Mouse (Mus musculus) liver, embryonic 12.5 days (tissue): Measurements from ENCODE around the gene Foxn1. TPM values are rescaled to one million over a fixed set of nuclear protein-coding genes. Genes with fewer than 3 reads are reported as not detected.

Experiments used
- ATAC-seq: fragments of 200-750 bp; cut with Nextera tagmentation; 2 replicates; pipeline ENCODE4 v1.8.0; 2017; ENCODE audit warnings: moderate number of reproducible peaks, mild to moderate bottlenecking, moderate library complexity
- H3K27ac ChIP-seq: fragments of 300-500 bp; sonication (generic); 2 replicates; pipeline ENCODE4 v1.5.1; 2016; ENCODE audit warnings: mild to moderate bottlenecking
- H3K27me3 ChIP-seq: fragments of 300-500 bp; sonication (generic); replicated peaks from 2 replicates; pipeline ENCODE4 v1.6.1; 2016; ENCODE audit warnings: mild to moderate bottlenecking, moderate library complexity
- H3K36me3 ChIP-seq: fragments of 300-500 bp; sonication (generic); 2 replicates; pipeline ENCODE4 v1.6.1; 2016; ENCODE audit warnings: mild to moderate bottlenecking, moderate library complexity
- H3K4me1 ChIP-seq: fragments of 300-500 bp; sonication (generic); 2 replicates; pipeline ENCODE4 v1.6.1; 2016
- H3K4me2 ChIP-seq: fragments of 300-500 bp; sonication (generic); 2 replicates; pipeline ENCODE4 v1.6.1; 2016; ENCODE audit warnings: mild to moderate bottlenecking, moderate library complexity
- H3K4me3 ChIP-seq: fragments of 300-500 bp; sonication (generic); 2 replicates; pipeline ENCODE4 v1.5.1; 2016; ENCODE audit warnings: mild to moderate bottlenecking, moderate library complexity
- H3K9ac ChIP-seq: fragments of 300-500 bp; sonication (generic); 2 replicates; pipeline ENCODE4 v1.6.1; 2016; ENCODE audit warnings: mild to moderate bottlenecking, moderate library complexity
- H3K9me3 ChIP-seq: fragments of 300-500 bp; sonication (generic); replicated peaks from 2 replicates; pipeline ENCODE4 v1.6.1; 2016; ENCODE audit warnings: mild to moderate bottlenecking, moderate library complexity
- WGBS: fragments of 180-500 bp; shearing (Covaris S2); methylation state at CpG from one replicate; pipeline ENCODE4 v1.1.7; 2016; ENCODE audit not compliant: insufficient replicate concordance; 5-methylcytosine and 5-hydroxymethylcytosine counted together
- polyA plus RNA-seq: library from polyadenylated mRNA; unstranded; fragments of >200 nt; fragmentation: Nextera tagmentation; extraction: Ambion mirVana; gene quantifications from 2 replicates; pipeline ENCODE4 v1.2.1, GENCODE M21; 2016

The Foxn1 gene
- polyA plus RNA-seq, 1 experiment from 2014 or later, result not detected

DNA sequence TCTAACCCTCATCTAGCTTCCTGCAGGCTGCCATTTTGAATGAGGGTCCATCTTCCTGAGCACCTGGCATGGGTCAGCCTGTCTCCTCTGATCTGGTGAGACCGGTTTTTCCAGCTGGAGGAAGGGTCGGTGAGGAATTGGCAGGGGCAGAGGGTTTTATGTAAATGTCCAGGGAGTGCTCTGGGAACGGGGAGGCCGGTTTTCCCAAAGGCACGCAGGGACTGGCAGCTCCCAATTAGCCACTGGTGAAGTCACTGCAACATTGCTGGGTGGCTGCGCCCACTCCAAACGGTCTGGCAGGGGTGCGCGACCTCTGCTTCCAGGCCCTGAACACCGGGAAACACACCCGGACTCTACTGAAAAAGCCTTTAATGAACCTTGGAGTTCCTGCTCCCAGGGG is 10.6 kb upstream of the Foxn1 start:
- H3K4me2 ChIP-seq, result peak overlapping the region; percentile 13; the same call in 1 of the 2 replicates
- no peak for ATAC-seq
- no peaks in the 10 kb centered on the region for H3K4me1 ChIP-seq
- H3K27ac ChIP-seq, result no peak overlapping the region
- no peaks in the 10 kb centered on the region for H3K36me3 ChIP-seq
- no peaks in the 10 kb centered on the region for H3K9me3 ChIP-seq
- peaks cover 26% of the 10 kb centered on the region; the same call in 1 of the 2 replicates for H3K27me3 ChIP-seq
- 46% methylated on average over 11 of the region's 11 CpGs for WGBS
- no peak overlapping the region for H3K4me3 ChIP-seq
- no peak overlapping the region for H3K9ac ChIP-seq

DNA sequence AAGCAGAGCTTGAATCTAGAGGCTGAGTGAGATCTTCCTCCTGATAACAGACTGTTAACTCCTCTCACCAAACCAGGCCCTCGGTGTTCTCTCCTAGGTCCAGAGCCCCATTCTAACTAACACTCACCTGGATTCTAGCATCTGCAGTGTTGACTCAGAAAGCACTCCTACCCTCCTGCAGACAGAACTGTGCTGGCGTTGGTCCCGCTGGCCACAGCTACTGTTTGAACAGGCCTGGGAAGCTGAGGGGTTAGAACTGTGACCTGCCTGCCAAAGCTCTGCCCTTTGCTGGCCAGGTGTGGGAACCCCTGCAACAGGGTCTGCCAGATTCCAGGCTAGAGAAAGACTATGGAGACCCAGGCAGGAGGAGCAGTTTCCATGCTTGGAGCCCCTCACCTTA is 6.4 kb upstream of the Foxn1 start:
- H3K27me3 ChIP-seq, result 0 out of 2 replicates have a peak, but pooled peaks cover 6% of the 10 kb centered on the region
- no peaks in the 10 kb centered on the region for H3K4me1 ChIP-seq
- no peak overlapping the region for H3K4me2 ChIP-seq
- no peaks in the 10 kb centered on the region for H3K36me3 ChIP-seq
- no peak overlapping the region for H3K4me3 ChIP-seq
- WGBS, result 57% methylated on average over 3 of the region's 3 CpGs
- no peak overlapping the region for H3K9ac ChIP-seq
- H3K9me3 ChIP-seq, result no peaks in the 10 kb centered on the region
- H3K27ac ChIP-seq, result no peak overlapping the region
- no peak for ATAC-seq

DNA sequence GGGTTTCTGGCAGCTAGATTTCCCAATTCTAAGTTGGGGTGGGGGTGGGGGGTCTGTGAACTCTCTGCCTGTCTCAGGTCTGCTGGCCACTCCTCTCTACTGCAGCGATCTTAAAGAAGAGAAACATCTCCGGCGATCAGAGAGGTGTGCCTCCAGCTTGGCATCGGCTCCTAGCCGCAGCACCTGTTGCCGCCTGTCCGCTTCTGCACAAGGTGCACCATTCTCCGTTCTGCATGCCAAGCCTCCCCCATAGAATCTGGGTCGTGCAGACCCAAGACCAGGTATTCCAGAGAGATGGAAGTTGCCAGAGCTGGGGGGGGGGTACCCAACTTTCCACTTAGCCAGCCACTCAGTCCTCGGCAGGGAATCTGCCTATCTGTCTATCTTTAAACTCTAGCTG is 582 bp downstream of the Foxn1 start:
- no peaks in the 10 kb centered on the region for H3K4me1 ChIP-seq
- no peak for ATAC-seq
- H3K27me3 ChIP-seq, result peaks cover 10% of the 10 kb centered on the region; the same call in 1 of the 2 replicates
- H3K4me2 ChIP-seq, result no peak overlapping the region
- no peaks in the 10 kb centered on the region for H3K36me3 ChIP-seq
- H3K9me3 ChIP-seq, result no peaks in the 10 kb centered on the region
- 73% methylated on average over 10 of the region's 10 CpGs for WGBS
- H3K4me3 ChIP-seq, result no peak overlapping the region
- no peak overlapping the region for H3K27ac ChIP-seq
- no peak overlapping the region for H3K9ac ChIP-seq

DNA sequence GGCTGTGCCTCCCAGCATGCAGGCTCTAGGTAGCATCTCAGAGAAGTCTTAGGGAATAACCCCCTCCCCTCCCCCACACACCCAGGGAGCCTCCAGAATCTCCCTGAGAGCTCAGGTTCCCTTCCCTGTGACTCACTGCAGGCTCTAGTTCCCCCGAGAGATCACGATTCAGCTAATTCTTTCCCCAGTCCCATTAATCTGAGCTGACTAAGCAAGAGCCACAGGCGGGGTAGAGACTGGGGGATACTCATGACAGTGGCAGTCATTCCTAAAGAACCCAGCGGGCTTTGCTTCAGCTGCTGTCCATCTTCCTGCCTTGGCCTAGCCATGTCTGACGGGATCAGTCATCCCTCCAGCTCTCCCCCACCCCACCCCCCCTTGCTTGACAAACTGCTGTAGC is 3.7 kb downstream of the Foxn1 start:
- Histone ChIP-seq H3K4me2 (no peak overlapping the region), H3K4me3 (no peak overlapping the region), H3K4me1 (no peaks in the 10 kb centered on the region), H3K27me3 (peaks cover 21% of the 10 kb centered on the region; the same call in 1 of the 2 replicates), H3K9me3 (no peaks in the 10 kb centered on the region), H3K9ac (no peak overlapping the region), H3K36me3 (no peaks in the 10 kb centered on the region), H3K27ac (no peak overlapping the region)
- no peak for ATAC-seq
- 40% methylated on average over 5 of the region's 5 CpGs for WGBS

DNA sequence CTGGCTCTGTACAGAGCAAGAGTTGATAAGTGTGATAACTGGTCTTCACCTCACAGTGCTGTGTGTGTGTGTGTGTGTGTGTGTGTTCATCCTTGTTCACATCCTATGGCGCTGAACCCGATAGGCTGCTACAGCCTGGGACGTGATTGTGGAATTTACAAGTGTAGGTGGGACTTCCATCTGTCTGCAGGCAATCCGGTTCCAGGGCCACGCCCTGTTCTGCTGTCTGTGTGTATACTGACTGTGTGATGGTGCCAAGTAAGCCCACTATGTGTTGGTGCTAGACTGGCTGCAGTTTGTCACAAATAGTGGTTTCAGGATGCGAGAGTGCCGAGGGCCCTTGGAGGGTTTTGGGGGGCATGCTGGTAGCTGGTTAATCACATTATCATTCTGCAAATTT is 4.1 kb downstream of the Foxn1 start:
- Histone ChIP-seq H3K36me3 (no peaks in the 10 kb centered on the region), H3K27me3 (peaks cover 21% of the 10 kb centered on the region; the same call in 1 of the 2 replicates), H3K27ac (no peak overlapping the region), H3K4me1 (no peaks in the 10 kb centered on the region), H3K4me3 (no peak overlapping the region), H3K9ac (no peak overlapping the region), H3K9me3 (no peaks in the 10 kb centered on the region), H3K4me2 (no peak overlapping the region)
- WGBS, result 69% methylated on average over 7 of the region's 7 CpGs
- ATAC-seq, result no peak

DNA sequence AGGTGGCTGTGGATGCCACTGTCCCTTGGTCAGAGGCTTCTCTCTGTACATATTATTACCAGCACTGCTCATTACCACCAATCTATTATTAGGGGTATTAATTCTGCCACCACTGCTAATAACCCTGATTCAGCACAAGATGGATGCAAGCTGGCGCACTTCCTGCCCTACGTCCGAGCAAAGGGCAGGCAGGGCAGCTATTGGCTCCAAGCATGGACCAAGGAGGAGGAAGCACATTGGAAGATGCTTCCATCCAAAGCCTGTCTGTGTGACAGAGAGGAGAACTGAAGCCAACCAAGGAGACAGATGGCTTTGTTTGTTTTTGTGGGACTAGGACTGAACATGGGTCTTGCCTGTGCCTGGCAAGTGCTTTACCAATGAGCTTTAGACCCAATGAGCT is 5.4 kb downstream of the Foxn1 start:
- Histone ChIP-seq H3K9me3 (no peaks in the 10 kb centered on the region), H3K4me3 (no peak overlapping the region), H3K27ac (no peak overlapping the region), H3K27me3 (peaks cover 16% of the 10 kb centered on the region; the same call in 1 of the 2 replicates), H3K9ac (no peak overlapping the region), H3K4me2 (no peak overlapping the region), H3K4me1 (no peaks in the 10 kb centered on the region), H3K36me3 (no peaks in the 10 kb centered on the region)
- ATAC-seq, result no peak
- WGBS, result 69% methylated on average over 3 of the region's 3 CpGs

DNA sequence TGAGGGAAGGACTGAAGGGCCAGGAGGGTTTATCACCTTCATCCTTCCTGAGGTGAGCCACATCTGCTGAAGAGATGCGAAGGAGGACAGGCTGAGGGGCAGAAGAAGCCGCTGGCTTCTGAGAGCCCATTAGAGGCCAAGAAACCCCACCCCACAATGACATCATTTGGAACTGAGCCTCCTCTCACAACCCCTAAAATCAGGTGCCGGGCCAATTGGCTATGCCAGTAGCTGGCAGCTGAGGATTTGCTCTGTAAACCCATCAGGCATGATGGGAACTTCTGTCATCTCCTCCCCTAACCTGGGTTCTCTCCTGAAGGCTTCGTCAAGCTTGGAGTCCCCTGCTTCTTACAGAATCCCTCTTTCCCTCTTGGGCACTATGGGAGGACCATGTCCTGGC is 6.0 kb downstream of the Foxn1 start:
- Histone ChIP-seq H3K4me3 (no peak overlapping the region), H3K9me3 (no peaks in the 10 kb centered on the region), H3K9ac (no peak overlapping the region), H3K4me2 (no peak overlapping the region), H3K4me1 (no peaks in the 10 kb centered on the region), H3K36me3 (no peaks in the 10 kb centered on the region), H3K27me3 (peaks cover 16% of the 10 kb centered on the region; the same call in 1 of the 2 replicates), H3K27ac (no peak overlapping the region)
- ATAC-seq, result no peak
- WGBS, result 67% methylated on average over 4 of the region's 4 CpGs

DNA sequence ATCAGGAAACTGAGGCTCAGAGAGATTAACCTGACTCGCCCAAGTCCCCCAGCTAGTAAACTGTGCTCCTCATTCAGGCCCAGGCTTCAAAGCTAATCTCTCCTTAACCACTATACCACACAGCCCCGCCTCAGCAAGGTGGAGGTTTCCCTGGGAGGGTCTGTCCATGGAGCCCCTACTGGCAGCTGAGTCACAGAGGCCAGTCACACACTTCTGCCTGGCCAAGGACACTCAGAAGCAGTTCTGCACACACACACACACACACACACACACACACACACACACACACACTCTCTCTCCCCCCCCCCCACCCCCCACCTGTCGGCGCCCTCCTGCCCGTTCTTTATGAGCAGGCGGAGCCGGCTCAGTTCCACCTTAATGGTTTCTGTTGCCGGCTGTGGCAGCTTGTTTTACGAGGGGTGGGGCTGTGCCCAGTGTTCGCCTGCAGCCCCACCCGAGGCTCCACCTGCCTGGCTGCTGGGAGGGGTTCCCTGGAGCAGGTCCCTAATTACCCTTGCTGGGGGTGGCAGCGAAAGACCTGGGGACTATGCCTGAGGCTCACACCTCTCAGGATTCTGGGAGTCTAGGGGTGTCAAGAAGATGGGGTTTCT is 8.7 kb downstream of the Foxn1 start:
- Histone ChIP-seq H3K27me3 (peaks cover 16% of the 10 kb centered on the region; the same call in 1 of the 2 replicates), H3K9me3 (no peaks in the 10 kb centered on the region), H3K36me3 (no peaks in the 10 kb centered on the region), H3K4me3 (no peak overlapping the region), H3K4me2 (no peak overlapping the region), H3K9ac (no peak overlapping the region), H3K4me1 (no peaks in the 10 kb centered on the region), H3K27ac (no peak overlapping the region)
- ATAC-seq, result no peak
- WGBS, result 47% methylated on average over 12 of the region's 12 CpGs

DNA sequence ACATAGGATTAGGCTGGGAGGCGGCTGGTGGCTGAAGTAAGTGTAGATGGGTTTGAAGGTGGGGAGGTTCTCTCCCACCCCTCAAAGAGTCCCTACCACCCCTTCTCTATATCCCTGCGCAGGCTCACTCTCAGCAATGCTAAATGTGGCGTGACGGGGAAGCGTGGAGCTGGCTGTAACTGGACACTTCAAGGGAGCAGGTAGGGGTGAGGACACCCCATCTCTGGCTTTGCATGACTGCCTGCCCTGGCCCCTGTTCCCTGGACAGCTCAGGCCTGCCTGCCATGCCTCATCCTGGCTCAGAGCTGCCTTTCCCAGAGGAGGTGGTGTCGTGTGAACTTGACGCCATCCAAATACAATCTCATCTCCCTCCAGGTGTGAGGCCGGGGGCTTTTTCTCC is 12.2 kb downstream of the Foxn1 start:
- no peak overlapping the region for H3K27ac ChIP-seq
- no peaks in the 10 kb centered on the region for H3K9me3 ChIP-seq
- H3K9ac ChIP-seq, result no peak overlapping the region
- 0 out of 2 replicates have a peak, but pooled peaks cover 7% of the 10 kb centered on the region for H3K27me3 ChIP-seq
- no peak overlapping the region for H3K4me3 ChIP-seq
- no peaks in the 10 kb centered on the region for H3K36me3 ChIP-seq
- no peak for ATAC-seq
- no peaks in the 10 kb centered on the region for H3K4me1 ChIP-seq
- no peak overlapping the region for H3K4me2 ChIP-seq
- 77% methylated on average over 8 of the region's 8 CpGs for WGBS

DNA sequence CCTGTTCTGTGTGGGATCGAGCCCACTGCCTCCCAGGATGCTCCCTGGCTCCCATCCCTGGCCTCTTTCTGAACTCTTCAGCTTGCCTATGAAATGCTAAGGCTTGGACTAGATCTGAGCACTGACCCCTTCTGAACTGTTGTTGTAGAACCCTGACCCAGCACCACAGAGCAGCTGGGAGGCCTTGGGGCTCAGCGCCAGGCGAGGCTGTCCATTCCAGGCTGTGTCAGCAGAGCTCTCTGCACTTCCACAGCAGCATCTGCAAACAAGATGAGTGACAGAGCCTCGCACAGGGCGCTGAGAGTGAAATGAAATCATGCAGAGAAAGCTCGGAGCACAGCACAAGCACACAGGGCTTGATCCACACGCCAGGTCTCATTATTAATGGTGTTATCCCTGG is 13.7 kb downstream of the Foxn1 start:
- H3K9me3 ChIP-seq, result no peaks in the 10 kb centered on the region
- WGBS, result 56% methylated on average over 7 of the region's 7 CpGs
- no peak for ATAC-seq
- H3K9ac ChIP-seq, result no peak overlapping the region
- H3K4me3 ChIP-seq, result no peak overlapping the region
- H3K27ac ChIP-seq, result no peak overlapping the region
- no peaks in the 10 kb centered on the region for H3K4me1 ChIP-seq
- H3K36me3 ChIP-seq, result no peaks in the 10 kb centered on the region
- no peak overlapping the region for H3K4me2 ChIP-seq
- H3K27me3 ChIP-seq, result 0 out of 2 replicates have a peak, but pooled peaks cover 4% of the 10 kb centered on the region

DNA sequence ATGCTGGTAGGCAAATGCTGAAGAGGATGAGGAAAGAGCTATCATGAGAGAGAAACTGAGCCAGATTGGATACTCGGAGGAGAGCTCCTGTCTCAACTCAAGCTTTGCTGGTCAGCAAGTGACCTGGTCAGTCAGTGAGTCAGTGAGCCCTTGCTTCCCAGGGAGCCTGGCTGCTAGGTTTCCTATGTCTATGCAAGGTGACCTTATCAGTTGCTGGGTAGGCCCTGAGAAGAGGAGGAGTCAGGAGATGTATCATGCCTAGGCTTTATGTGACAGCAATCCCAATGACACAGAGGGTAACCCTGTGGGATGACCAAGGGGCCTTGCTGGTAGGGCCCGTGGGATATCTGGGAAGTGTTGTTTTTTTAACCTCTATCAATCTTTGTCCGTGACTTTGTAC is 14.2 kb downstream of the Foxn1 start:
- no peak for ATAC-seq
- H3K27me3 ChIP-seq, result 0 out of 2 replicates have a peak, but pooled peaks cover 4% of the 10 kb centered on the region
- H3K9ac ChIP-seq, result no peak overlapping the region
- H3K27ac ChIP-seq, result no peak overlapping the region
- H3K9me3 ChIP-seq, result no peaks in the 10 kb centered on the region
- no peak overlapping the region for H3K4me3 ChIP-seq
- H3K4me1 ChIP-seq, result no peaks in the 10 kb centered on the region
- WGBS, result 47% methylated on average over 3 of the region's 3 CpGs
- H3K4me2 ChIP-seq, result no peak overlapping the region
- H3K36me3 ChIP-seq, result no peaks in the 10 kb centered on the region

DNA sequence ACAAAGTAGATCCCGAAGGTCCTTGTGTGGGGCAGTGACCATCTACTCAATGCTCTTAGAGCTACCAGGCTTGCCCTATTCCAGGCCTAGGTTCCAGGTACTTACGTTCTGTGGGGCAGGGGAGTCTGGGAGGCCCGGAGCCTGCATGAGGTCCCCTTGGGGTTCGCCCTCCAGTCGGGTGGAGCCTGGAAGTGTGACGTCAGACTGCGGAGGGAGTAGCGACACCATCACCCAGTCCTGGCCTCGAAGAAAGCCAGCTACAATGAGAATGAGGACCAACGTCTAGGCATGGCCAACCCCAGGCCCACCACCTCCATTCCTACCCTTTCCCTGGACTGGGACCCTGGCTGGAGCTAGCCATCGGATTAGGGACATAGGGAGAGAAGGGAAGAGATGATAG is 14.6 kb downstream of the Foxn1 start:
- no peaks in the 10 kb centered on the region for H3K36me3 ChIP-seq
- H3K4me1 ChIP-seq, result no peaks in the 10 kb centered on the region
- no peak overlapping the region for H3K4me3 ChIP-seq
- H3K27me3 ChIP-seq, result 0 out of 2 replicates have a peak, but pooled peaks cover 4% of the 10 kb centered on the region
- 68% methylated on average over 11 of the region's 11 CpGs for WGBS
- no peak for ATAC-seq
- no peak overlapping the region for H3K9ac ChIP-seq
- no peak overlapping the region for H3K27ac ChIP-seq
- no peak overlapping the region for H3K4me2 ChIP-seq
- H3K9me3 ChIP-seq, result no peaks in the 10 kb centered on the region

DNA sequence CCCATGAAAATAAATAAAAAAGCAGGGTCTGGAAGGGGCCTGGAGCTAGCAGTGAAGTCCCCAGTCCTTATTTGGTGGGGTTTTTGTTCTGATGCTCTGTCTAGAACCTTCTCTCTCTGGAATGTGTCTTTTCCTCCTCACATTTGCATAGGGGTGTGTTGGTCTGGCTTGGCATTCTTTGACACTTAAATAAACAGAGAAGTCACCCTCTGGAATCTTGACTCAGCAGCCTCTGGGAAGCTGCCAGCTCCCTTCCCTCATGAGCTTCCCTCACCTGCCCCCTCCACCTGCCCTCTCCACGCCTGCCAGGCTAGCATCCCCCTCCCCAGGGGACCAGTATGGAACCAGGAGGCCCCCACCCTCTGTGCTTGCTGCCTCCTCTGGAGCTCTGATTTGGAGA is 16.0 kb downstream of the Foxn1 start:
- no peak overlapping the region for H3K4me2 ChIP-seq
- WGBS, result 48% methylated on average over 1 of the region's 1 CpGs
- H3K4me3 ChIP-seq, result no peak overlapping the region
- no peaks in the 10 kb centered on the region for H3K4me1 ChIP-seq
- H3K9me3 ChIP-seq, result no peaks in the 10 kb centered on the region
- ATAC-seq, result no peak
- H3K27ac ChIP-seq, result no peak overlapping the region
- H3K27me3 ChIP-seq, result 0 out of 2 replicates have a peak, but pooled peaks cover 6% of the 10 kb centered on the region
- no peaks in the 10 kb centered on the region for H3K36me3 ChIP-seq
- H3K9ac ChIP-seq, result no peak overlapping the region
